20 mouse cellular contexts compared by ENCODE assay signal in genomic region chr7:39727935-39728557, GRCm38 (mm10).
DNase-seq lines count a peak whose midpoint lies in the region; ATAC-seq lines count a peak whose summit lies in the region.
"Had no signal": no experiment of that assay in that cellular context is flagged by ENCODE, and none has a peak within 500 bp of the region (broad histone marks: within the 10 kb centered on the region; RNA-seq: fewer than 3 reads in every experiment).

No protein-coding gene starts in this region.

- H3K4me2 ChIP-seq in hindbrain, embryonic 11.5 days (replicated peaks; ENCODE audit: low read depth, low read length), result no peak overlapping the region
- no peak overlapping the region for H3K4me2 ChIP-seq in hindbrain, embryonic 16.5 days (ENCODE audit: low read length)
- H3K4me2 ChIP-seq in neural tube, embryonic 12.5 days (replicated peaks), result 0 out of 2 replicates have a peak overlapping the region, but pooled peaks have one; percentile 12
- no peak overlapping the region for H3K4me2 ChIP-seq in neural tube, embryonic 15.5 days
- H3K4me2 ChIP-seq: heart, embryonic 12.5 days had no signal

- ATAC-seq in hindbrain, embryonic 11.5 days (ENCODE audit: low FRiP score), result peak; percentile 46
- no peak for ATAC-seq in hindbrain, embryonic 16.5 days
- ATAC-seq in neural tube, embryonic 12.5 days (ENCODE audit: low FRiP score, low read depth), result no peak
- ATAC-seq in neural tube, embryonic 15.5 days (ENCODE audit: low FRiP score), result no peak
- ATAC-seq: intestine, postnatal 0 days had no signal

- H3K27ac ChIP-seq in hindbrain, embryonic 11.5 days (ENCODE audit: low read depth, low read length), result no peak overlapping the region
- no peak overlapping the region for H3K27ac ChIP-seq in hindbrain, embryonic 16.5 days (ENCODE audit: low read depth, low read length)
- H3K27ac ChIP-seq in neural tube, embryonic 12.5 days, result no peak overlapping the region
- H3K27ac ChIP-seq in neural tube, embryonic 15.5 days (replicated peaks), result no peak overlapping the region
- H3K27ac ChIP-seq: layer of hippocampus, adult 2 months; limb, embryonic 10.5 days had no signal

- no peak overlapping the region for H3K4me3 ChIP-seq in hindbrain, embryonic 11.5 days (ENCODE audit: low read depth, low read length)
- H3K4me3 ChIP-seq in hindbrain, embryonic 16.5 days (ENCODE audit: low read length), result no peak overlapping the region
- no peak overlapping the region for H3K4me3 ChIP-seq in neural tube, embryonic 12.5 days
- no peak overlapping the region for H3K4me3 ChIP-seq in neural tube, embryonic 15.5 days (replicated peaks)
- H3K4me3 ChIP-seq: heart, embryonic 12.5 days; layer of hippocampus, adult 2 months; limb, embryonic 10.5 days had no signal

- WGBS in hindbrain, embryonic 11.5 days, result 26% methylated on average over 12 of the region's 12 CpGs
- 21% methylated on average over 12 of the region's 12 CpGs for WGBS in hindbrain, embryonic 16.5 days
- 10% methylated on average over 12 of the region's 12 CpGs for WGBS in neural tube, embryonic 12.5 days
- 15% methylated on average over 12 of the region's 12 CpGs for WGBS in neural tube, embryonic 15.5 days

- no peaks in the 10 kb centered on the region for H3K4me1 ChIP-seq in hindbrain, embryonic 11.5 days (replicated peaks; ENCODE audit: control insufficient read depth, insufficient read depth, low read length)
- H3K4me1 ChIP-seq in hindbrain, embryonic 16.5 days (ENCODE audit: control insufficient read depth, insufficient read depth, low read depth, low read length), result no peaks in the 10 kb centered on the region
- H3K4me1 ChIP-seq in neural tube, embryonic 12.5 days, result peaks cover 3% of the 10 kb centered on the region; the same call in 1 of the 2 replicates
- no peaks in the 10 kb centered on the region for H3K4me1 ChIP-seq in neural tube, embryonic 15.5 days
- H3K4me1 ChIP-seq: heart, embryonic 12.5 days; limb, embryonic 10.5 days had no signal

- DNase-seq in hindbrain, embryonic 11.5 days (ENCODE audit: low spot score), result peak; percentile 30
- DNase-seq in embryo, embryonic 9.5 days (ENCODE audit: extremely low spot score), result peak; percentile 26
- DNase-seq in spleen, adult 18-20 months, result no peak
- no peak for DNase-seq in right cerebral cortex, adult 2 months (ENCODE audit: low spot score in 2 of 2)
- DNase-seq: adrenal gland, postnatal 14 days; cerebellum, adult 8-10 months; cerebellum, postnatal 36 days; gastrocnemius, postnatal 25 days; heart, adult 18-20 months; heart, postnatal 10 days; kidney, postnatal 25 days; lung, postnatal 4 days; thymus, postnatal 36 days had no signal

- no peaks in the 10 kb centered on the region for H3K36me3 ChIP-seq in hindbrain, embryonic 11.5 days (ENCODE audit: control insufficient read depth, insufficient read depth, low read length)
- H3K36me3 ChIP-seq in hindbrain, embryonic 16.5 days (ENCODE audit: control insufficient read depth, insufficient read depth, low read length), result no peaks in the 10 kb centered on the region
- H3K36me3 ChIP-seq in neural tube, embryonic 12.5 days, result no peaks in the 10 kb centered on the region
- H3K36me3 ChIP-seq in neural tube, embryonic 15.5 days, result no peaks in the 10 kb centered on the region
- H3K36me3 ChIP-seq: heart, embryonic 12.5 days; limb, embryonic 10.5 days had no signal

- H3K9me3 ChIP-seq in hindbrain, embryonic 11.5 days (ENCODE audit: control insufficient read depth, low read length), result no peaks in the 10 kb centered on the region
- H3K9me3 ChIP-seq in hindbrain, embryonic 16.5 days (ENCODE audit: control insufficient read depth, low read length), result no peaks in the 10 kb centered on the region
- no peaks in the 10 kb centered on the region for H3K9me3 ChIP-seq in neural tube, embryonic 12.5 days
- no peaks in the 10 kb centered on the region for H3K9me3 ChIP-seq in neural tube, embryonic 15.5 days (replicated peaks)
- H3K9me3 ChIP-seq: heart, embryonic 12.5 days; limb, embryonic 10.5 days had no signal

- H3K27me3 ChIP-seq in hindbrain, embryonic 11.5 days (ENCODE audit: control insufficient read depth, insufficient read depth, low read length), result 0 out of 2 replicates have a peak, but pooled peaks cover 2% of the 10 kb centered on the region
- no peaks in the 10 kb centered on the region for H3K27me3 ChIP-seq in hindbrain, embryonic 16.5 days (replicated peaks; ENCODE audit: control insufficient read depth, insufficient read depth, low read length)
- H3K27me3 ChIP-seq in neural tube, embryonic 12.5 days (replicated peaks), result 0 out of 2 replicates have a peak, but pooled peaks cover 3% of the 10 kb centered on the region
- H3K27me3 ChIP-seq in neural tube, embryonic 15.5 days (replicated peaks), result no peaks in the 10 kb centered on the region
- H3K27me3 ChIP-seq: heart, embryonic 12.5 days had no signal

- H3K9ac ChIP-seq in hindbrain, embryonic 11.5 days (ENCODE audit: low read depth, low read length), result no peak overlapping the region
- no peak overlapping the region for H3K9ac ChIP-seq in hindbrain, embryonic 16.5 days (ENCODE audit: low read depth, low read length)
- no peak overlapping the region for H3K9ac ChIP-seq in neural tube, embryonic 12.5 days
- H3K9ac ChIP-seq in neural tube, embryonic 15.5 days (replicated peaks), result no peak overlapping the region
- H3K9ac ChIP-seq: heart, embryonic 12.5 days had no signal

Comparison
In these comparisons a context has a peak if more than half of its experiments do, and no peak if none do; other contexts are left out.
1. DNase-seq: peak in hindbrain, embryonic 11.5 days (single experiment) and embryo, embryonic 9.5 days (single experiment); none in spleen, adult 18-20 months (0 of 2) and right cerebral cortex, adult 2 months (0 of 2).